Mouse (Mus musculus) C2C12 (cell line): ENCODE measurements around the gene Uhrf2.

Source experiments
- CEBPB ChIP-seq: IDR thresholded peaks from one replicate; pipeline ENCODE4 v1.6.1; 2011; ENCODE audit warnings: low read depth, mild to moderate bottlenecking, control low read depth, moderate library complexity
- CTCF ChIP-seq: IDR thresholded peaks from one replicate; pipeline ENCODE4 v1.5.1; 2011; ENCODE audit not compliant: control insufficient read depth, insufficient read depth, insufficient read length
- FOSL1 ChIP-seq: IDR thresholded peaks from one replicate; pipeline ENCODE4 v1.8.0; 2011; ENCODE audit warnings: mild to moderate bottlenecking, low read length; ENCODE audit not compliant: poor library complexity, insufficient read depth, severe bottlenecking
- MAX ChIP-seq: IDR thresholded peaks from one replicate; pipeline ENCODE4 v1.6.1; 2011; ENCODE audit warnings: mild to moderate bottlenecking, control low read depth
- MYOD1 ChIP-seq: IDR thresholded peaks from one replicate; pipeline ENCODE4 v1.6.1; 2011; ENCODE audit warnings: low read depth; ENCODE audit not compliant: control insufficient read depth, insufficient read length
- MYOG ChIP-seq: IDR thresholded peaks from one replicate; pipeline ENCODE4 v1.6.1; 2011; ENCODE audit not compliant: control insufficient read depth, insufficient read length; ENCODE audit errors: extremely low read depth
- USF1 ChIP-seq: IDR thresholded peaks from one replicate; pipeline ENCODE4 v1.6.1; 2011; ENCODE audit warnings: low read depth, mild to moderate bottlenecking, control low read depth, moderate library complexity

GRCm38 (mm10) chr19:30006371-30006770, 23.9 kb upstream of the Uhrf2 start:
- TF ChIP-seq CEBPB (no peak), CTCF (no peak), MYOG (no peak), MAX (no peak), USF1 (no peak), MYOD1 (no peak), FOSL1 (no peak)
